Mouse (Mus musculus): ENCODE data around the gene Zfp282. TPM values are rescaled to one million over a fixed set of nuclear protein-coding genes. Genes with fewer than 3 reads are reported as not detected.

Zfp282 gene
- polyA plus RNA-seq (2015; fragmentation: Nextera tagmentation; extraction: Ambion mirVana): 2.0 and 2.4 TPM in 2 replicates

DNA sequence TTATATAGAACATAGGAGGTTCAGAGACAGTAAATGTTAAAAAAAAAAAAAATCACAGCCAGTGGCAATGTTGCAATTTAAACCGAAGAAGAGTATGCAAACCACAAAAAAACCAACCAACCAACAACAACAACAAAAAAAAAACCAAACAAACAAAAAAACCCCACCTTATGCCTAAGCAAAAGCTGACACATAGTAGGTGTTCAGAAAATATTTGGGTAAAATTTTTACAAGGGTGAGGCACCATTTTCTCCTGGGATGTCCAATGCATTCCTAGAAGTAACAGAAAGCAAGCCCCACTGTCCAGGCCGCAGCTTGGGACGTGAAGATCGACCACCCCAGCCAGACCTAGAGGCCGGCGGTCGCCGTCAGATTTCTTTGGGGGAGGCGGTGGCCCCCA is at the start of gene Zfp282:
TSS of gene Zfp282 (plus strand) at position 147 of the 400 bp plus-strand sequence.
- H3K9ac ChIP-seq (replicated peaks): peak within 1 kb of the TSS; percentile 93
- H3K9me3 ChIP-seq (ENCODE audit: low read length): no peaks in the 10 kb centered on the region
- H3K27me3 ChIP-seq (ENCODE audit: insufficient read depth, low read length): no peaks in the 10 kb centered on the region
- DNase-seq: no peak
- peak within 1 kb of the TSS; percentile 94 for H3K27ac ChIP-seq (ENCODE audit: low read depth)
- H3K36me3 ChIP-seq (replicated peaks; ENCODE audit: insufficient read depth, low read length): peaks cover 14% of the 10 kb centered on the region; the same call in 1 of the 2 replicates
- H3K4me1 ChIP-seq (ENCODE audit: insufficient read depth): peaks cover 12% of the 10 kb centered on the region
- no peak for ATAC-seq
- H3K4me3 ChIP-seq (ENCODE audit: low read depth, low read length): peak within 1 kb of the TSS; percentile 92
- H3K4me2 ChIP-seq (ENCODE audit: low read depth, low read length): peak within 1 kb of the TSS; percentile 75
- TF ChIP-seq EP300 (IDR thresholded peaks at IDR 0.05; ENCODE audit: low read depth) (no peak), CTCF (IDR thresholded peaks at IDR 0.05; ENCODE audit: low read depth) (no peak)
- WGBS (ENCODE audit: insufficient replicate concordance): 4% methylated on average over 9 of the region's 9 CpGs

DNA sequence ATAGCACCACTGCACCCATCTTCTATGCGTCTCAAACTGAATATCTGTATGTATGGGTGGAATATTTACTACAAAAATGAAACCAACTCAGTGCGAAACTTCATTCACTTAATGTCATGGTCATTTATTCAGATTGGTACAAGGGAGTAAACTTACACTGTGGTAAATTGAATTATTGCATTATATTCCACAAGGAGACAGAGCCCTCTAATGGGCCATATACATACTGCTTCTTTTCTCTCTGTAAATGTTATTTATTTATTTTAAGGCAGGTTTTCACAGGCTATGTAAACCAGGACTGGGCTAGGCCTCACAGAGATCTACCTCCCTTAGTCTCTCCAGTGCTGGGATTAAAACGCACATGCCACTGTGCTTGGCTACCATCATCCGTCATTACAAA is 49.5 kb upstream of the Zfp282 start:
- Histone ChIP-seq H3K27me3 (ENCODE audit: insufficient read depth, low read length) (no peaks in the 10 kb centered on the region), H3K4me2 (ENCODE audit: low read depth, low read length) (no peak overlapping the region)
- ATAC-seq: no peak

DNA sequence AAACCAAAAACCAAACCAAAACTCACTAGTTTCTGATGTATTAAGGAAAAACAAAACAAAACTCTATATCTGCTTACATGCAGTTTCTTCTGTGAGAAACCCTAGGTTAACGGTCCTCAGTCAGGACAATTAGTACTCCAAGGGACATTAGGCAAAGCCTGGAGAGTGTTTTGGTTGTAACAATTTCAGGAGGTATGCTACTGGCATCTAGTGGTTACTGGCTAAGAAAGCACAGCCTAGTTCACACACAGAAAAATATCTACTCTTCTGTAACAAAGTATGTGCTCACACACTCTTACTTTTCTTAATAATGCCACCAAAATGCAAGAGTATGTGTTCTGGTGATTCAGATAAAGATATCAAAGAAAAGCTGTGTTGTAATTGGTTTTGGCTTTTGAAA is 48.1 kb upstream of the Zfp282 start:
- Histone ChIP-seq H3K9me3 (ENCODE audit: low read length) (no peaks in the 10 kb centered on the region), H3K9ac (replicated peaks) (no peak overlapping the region), H3K4me3 (ENCODE audit: low read depth, low read length) (no peak overlapping the region), H3K27ac (ENCODE audit: low read depth) (no peak overlapping the region), H3K4me2 (ENCODE audit: low read depth, low read length) (peak overlapping the region; percentile 96; the same call in 1 of the 2 replicates), H3K4me1 (ENCODE audit: insufficient read depth) (peaks cover 12% of the 10 kb centered on the region), H3K27me3 (ENCODE audit: insufficient read depth, low read length) (no peaks in the 10 kb centered on the region), H3K36me3 (replicated peaks; ENCODE audit: insufficient read depth, low read length) (no peaks in the 10 kb centered on the region)
- 40% methylated on average over 1 of the region's 1 CpGs for WGBS (ENCODE audit: insufficient replicate concordance)
- TF ChIP-seq EP300 (IDR thresholded peaks at IDR 0.05; ENCODE audit: low read depth): no peak
- TF ChIP-seq CTCF (IDR thresholded peaks at IDR 0.05; ENCODE audit: low read depth): peak; percentile 73
- peak; percentile 33; the same call in 1 of the 2 replicates for ATAC-seq
- no peak for DNase-seq

More for the DNA sequence above, 49.5 kb upstream of the Zfp282 start:
- H3K4me1 ChIP-seq (ENCODE audit: insufficient read depth): peaks cover 12% of the 10 kb centered on the region
- no peak overlapping the region for H3K9ac ChIP-seq (replicated peaks)
- no peak for DNase-seq
- H3K36me3 ChIP-seq (replicated peaks; ENCODE audit: insufficient read depth, low read length): no peaks in the 10 kb centered on the region
- TF ChIP-seq EP300 (IDR thresholded peaks at IDR 0.05; ENCODE audit: low read depth) (no peak), CTCF (IDR thresholded peaks at IDR 0.05; ENCODE audit: low read depth) (0 out of 2 replicates have a peak, but pooled peaks have one; percentile 5)
- no peaks in the 10 kb centered on the region for H3K9me3 ChIP-seq (ENCODE audit: low read length)
- no peak overlapping the region for H3K27ac ChIP-seq (ENCODE audit: low read depth)
- WGBS (ENCODE audit: insufficient replicate concordance): 95% methylated on average over 4 of the region's 4 CpGs
- H3K4me3 ChIP-seq (ENCODE audit: low read depth, low read length): no peak overlapping the region

DNA sequence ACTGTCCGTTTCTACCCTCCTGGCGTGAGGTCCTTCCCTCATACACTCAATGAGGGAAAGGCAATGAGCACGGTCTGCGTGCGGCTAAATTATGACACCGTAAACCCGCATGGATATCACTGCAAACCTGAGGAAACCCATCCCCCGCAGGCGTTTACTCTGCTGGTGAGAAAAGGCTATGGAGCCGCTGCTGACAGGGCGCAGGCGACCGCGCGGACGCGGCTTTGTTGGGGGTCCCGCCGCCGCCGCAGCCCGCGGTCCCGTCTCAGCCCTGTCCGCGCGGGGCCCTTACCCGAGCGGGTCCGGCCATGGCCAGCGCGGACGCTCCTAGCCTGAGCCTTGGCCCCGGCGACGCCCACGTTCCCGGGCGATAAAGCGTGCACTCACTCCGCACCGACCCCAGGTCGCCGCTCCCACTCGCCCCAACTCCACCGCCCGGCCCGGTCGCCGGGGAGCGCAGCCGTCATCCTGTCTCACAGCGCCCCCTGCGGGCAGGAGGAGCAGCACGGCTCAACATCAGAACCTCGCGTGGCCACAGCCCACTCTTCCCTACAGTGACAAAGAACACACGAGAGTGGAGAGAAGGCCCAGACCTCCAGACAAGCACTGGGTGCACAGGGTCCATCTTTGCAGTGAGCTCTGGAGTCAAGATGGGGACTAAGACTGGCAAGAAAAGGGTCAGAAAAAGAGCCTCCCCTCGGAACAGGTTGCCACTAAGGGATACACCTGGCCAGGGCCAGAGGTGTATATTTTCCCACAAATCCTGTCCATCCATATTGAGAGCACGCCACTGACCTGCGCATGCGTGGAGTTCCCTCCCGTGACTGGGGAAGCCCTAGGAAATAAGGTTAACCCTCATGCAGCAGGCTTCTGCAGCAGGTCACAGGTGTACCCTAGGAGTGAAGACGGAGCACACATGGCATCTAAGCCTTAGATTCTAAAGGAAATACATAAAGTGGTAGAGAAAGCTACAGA is 46.6 kb upstream of the Zfp282 start, which contains the start of gene Zfp786:
TSS of gene Zfp786 (minus strand) at position 764 of the 975 bp plus-strand sequence.
- TF ChIP-seq EP300 (IDR thresholded peaks at IDR 0.05; ENCODE audit: low read depth) (no peak), CTCF (IDR thresholded peaks at IDR 0.05; ENCODE audit: low read depth) (peak; percentile 99)
- no peaks in the 10 kb centered on the region for H3K27me3 ChIP-seq (ENCODE audit: insufficient read depth, low read length)
- ATAC-seq: peak; percentile 93
- H3K9me3 ChIP-seq (ENCODE audit: low read length): no peaks in the 10 kb centered on the region
- peak within 1 kb of the TSS; percentile 96 for H3K4me2 ChIP-seq (ENCODE audit: low read depth, low read length)
- peak within 1 kb of the TSS; percentile 66 for H3K4me3 ChIP-seq (ENCODE audit: low read depth, low read length)
- H3K27ac ChIP-seq (ENCODE audit: low read depth): peak within 1 kb of the TSS; percentile 36; the same call in 1 of the 2 replicates
- WGBS (ENCODE audit: insufficient replicate concordance): 3% methylated on average over 62 of the region's 64 CpGs
- H3K9ac ChIP-seq (replicated peaks): peak within 1 kb of the TSS; percentile 81
- DNase-seq: peak; percentile 95
- H3K4me1 ChIP-seq (ENCODE audit: insufficient read depth): peaks cover 14% of the 10 kb centered on the region
- no peaks in the 10 kb centered on the region for H3K36me3 ChIP-seq (replicated peaks; ENCODE audit: insufficient read depth, low read length)

DNA sequence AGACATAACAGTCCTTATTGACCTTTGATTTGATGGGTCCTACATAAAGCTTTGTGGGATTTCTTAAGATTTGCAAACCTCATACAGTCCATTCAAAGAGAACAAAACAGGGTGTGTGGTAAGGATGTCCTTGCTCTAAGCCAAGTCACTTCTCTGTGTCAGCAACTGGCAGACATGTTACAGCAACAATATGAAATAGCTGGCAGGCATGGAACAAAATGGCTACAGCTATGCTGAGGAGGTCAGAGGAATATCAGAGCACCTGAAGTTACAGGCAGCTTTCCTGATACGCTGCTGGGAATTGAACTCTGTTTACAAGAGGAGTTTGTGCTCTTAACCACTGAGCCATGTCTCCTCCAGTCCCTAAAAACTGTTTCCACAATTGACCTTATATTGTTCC is 44.8 kb upstream of the Zfp282 start:
- Histone ChIP-seq H3K27ac (ENCODE audit: low read depth) (no peak overlapping the region), H3K36me3 (replicated peaks; ENCODE audit: insufficient read depth, low read length) (no peaks in the 10 kb centered on the region), H3K9ac (replicated peaks) (no peak overlapping the region), H3K27me3 (ENCODE audit: insufficient read depth, low read length) (no peaks in the 10 kb centered on the region), H3K4me1 (ENCODE audit: insufficient read depth) (peaks cover 10% of the 10 kb centered on the region), H3K9me3 (ENCODE audit: low read length) (no peaks in the 10 kb centered on the region), H3K4me2 (ENCODE audit: low read depth, low read length) (no peak overlapping the region), H3K4me3 (ENCODE audit: low read depth, low read length) (no peak overlapping the region)
- WGBS (ENCODE audit: insufficient replicate concordance): 92% methylated on average over 1 of the region's 1 CpGs
- TF ChIP-seq EP300 (IDR thresholded peaks at IDR 0.05; ENCODE audit: low read depth) (no peak), CTCF (IDR thresholded peaks at IDR 0.05; ENCODE audit: low read depth) (no peak)
- DNase-seq: no peak
- ATAC-seq: no peak

DNA sequence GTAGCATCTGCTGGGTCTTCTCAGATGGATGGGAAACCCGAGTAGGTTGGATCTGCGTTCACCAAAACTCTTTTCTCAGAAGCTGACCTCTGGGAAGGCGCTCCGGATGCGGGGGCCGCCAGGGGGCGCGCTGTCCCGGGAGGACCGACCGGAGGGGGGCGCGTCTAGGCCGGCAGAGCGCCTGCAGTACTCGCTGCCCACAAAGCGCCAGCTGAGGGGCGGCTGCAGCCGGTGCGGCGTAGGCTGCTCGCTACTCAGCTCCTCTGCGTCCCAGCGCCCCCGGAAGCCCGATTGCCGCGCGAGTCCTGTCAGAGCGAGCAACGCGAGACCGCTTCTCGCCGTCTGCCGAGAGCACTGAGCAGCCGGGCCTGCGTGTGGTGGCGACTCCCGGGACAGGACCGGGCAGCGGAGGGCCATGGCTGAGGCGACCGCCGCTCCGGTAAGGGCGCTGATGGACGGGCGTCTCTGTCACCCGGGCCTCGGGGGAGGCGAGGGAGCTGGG is 41.5 kb upstream of the Zfp282 start, which contains the start of gene Zfp398:
TSS of gene Zfp398 (plus strand) at position 180 of the 502 bp plus-strand sequence.
- Histone ChIP-seq H3K4me2 (ENCODE audit: low read depth, low read length) (peak within 1 kb of the TSS; percentile 85), H3K27ac (ENCODE audit: low read depth) (peak within 1 kb of the TSS; percentile 94), H3K4me3 (ENCODE audit: low read depth, low read length) (peak within 1 kb of the TSS; percentile 92), H3K9ac (replicated peaks) (peak within 1 kb of the TSS; percentile 96), H3K27me3 (ENCODE audit: insufficient read depth, low read length) (no peaks in the 10 kb centered on the region), H3K36me3 (replicated peaks; ENCODE audit: insufficient read depth, low read length) (no peaks in the 10 kb centered on the region), H3K9me3 (ENCODE audit: low read length) (no peaks in the 10 kb centered on the region), H3K4me1 (ENCODE audit: insufficient read depth) (peaks cover 12% of the 10 kb centered on the region)
- ATAC-seq (peak; percentile 93), DNase-seq (peak; percentile 96)
- TF ChIP-seq CTCF (IDR thresholded peaks at IDR 0.05; ENCODE audit: low read depth): peak; percentile 100
- no peak for TF ChIP-seq EP300 (IDR thresholded peaks at IDR 0.05; ENCODE audit: low read depth)
- WGBS (ENCODE audit: insufficient replicate concordance): under 1% methylated on average over 51 of the region's 52 CpGs
